Mouse (Mus musculus): Measurements from ENCODE around the gene Dusp16. TPM values are rescaled to one million over a fixed set of nuclear protein-coding genes. Genes with fewer than 3 reads are reported as not detected.
A peak's percentile ranks its signal among the peaks of the same experiment; 100 is the strongest.

The Dusp16 gene
- polyA plus RNA-seq, 1 experiment from 2014 or later, result 10.9 TPM

- Histone ChIP-seq H3K27ac (ENCODE audit: low read length) (no peak overlapping the region), H3K9me3 (ENCODE audit: control insufficient read depth, low read length) (no peaks in the 10 kb centered on the region), H3K9ac (ENCODE audit: low read length) (no peak overlapping the region), H3K27me3 (ENCODE audit: control insufficient read depth, insufficient read depth, low read depth, low read length) (no peaks in the 10 kb centered on the region), H3K36me3 (ENCODE audit: control insufficient read depth, insufficient read depth, low read length) (0 out of 2 replicates have a peak, but pooled peaks cover under 1% of the 10 kb centered on the region), H3K4me1 (replicated peaks; ENCODE audit: control insufficient read depth, insufficient read depth, low read length) (no peaks in the 10 kb centered on the region), H3K4me2 (ENCODE audit: low read depth, low read length) (no peak overlapping the region), H3K4me3 (ENCODE audit: low read length) (no peak overlapping the region)
- no peak for ATAC-seq (ENCODE audit: low read depth)
- WGBS, result 96% methylated on average over 4 of the region's 4 CpGs
Observed at GRCm38 (mm10) chr6:134753412-134753811, 39.0 kb downstream of the Dusp16 start.

- H3K9ac ChIP-seq (ENCODE audit: low read length), result no peak overlapping the region
- no peak for ATAC-seq (ENCODE audit: low read depth)
- no peak overlapping the region for H3K4me3 ChIP-seq (ENCODE audit: low read length)
- H3K4me1 ChIP-seq (replicated peaks; ENCODE audit: control insufficient read depth, insufficient read depth, low read length), result no peaks in the 10 kb centered on the region
- H3K9me3 ChIP-seq (ENCODE audit: control insufficient read depth, low read length), result no peaks in the 10 kb centered on the region
- H3K27me3 ChIP-seq (ENCODE audit: control insufficient read depth, insufficient read depth, low read depth, low read length), result no peaks in the 10 kb centered on the region
- H3K4me2 ChIP-seq (ENCODE audit: low read depth, low read length), result no peak overlapping the region
- 82% methylated on average over 5 of the region's 5 CpGs for WGBS
- H3K36me3 ChIP-seq (ENCODE audit: control insufficient read depth, insufficient read depth, low read length), result no peaks in the 10 kb centered on the region
- no peak overlapping the region for H3K27ac ChIP-seq (ENCODE audit: low read length)
Observed at GRCm38 (mm10) chr6:134751883-134752647, 40.4 kb downstream of the Dusp16 start.

GRCm38 (mm10) chr6:134751087-134751486, 41.3 kb downstream of the Dusp16 start:
- Histone ChIP-seq H3K4me1 (replicated peaks; ENCODE audit: control insufficient read depth, insufficient read depth, low read length) (no peaks in the 10 kb centered on the region), H3K27ac (ENCODE audit: low read length) (no peak overlapping the region), H3K9ac (ENCODE audit: low read length) (no peak overlapping the region), H3K4me2 (ENCODE audit: low read depth, low read length) (no peak overlapping the region), H3K4me3 (ENCODE audit: low read length) (no peak overlapping the region), H3K36me3 (ENCODE audit: control insufficient read depth, insufficient read depth, low read length) (no peaks in the 10 kb centered on the region), H3K9me3 (ENCODE audit: control insufficient read depth, low read length) (no peaks in the 10 kb centered on the region), H3K27me3 (ENCODE audit: control insufficient read depth, insufficient read depth, low read depth, low read length) (no peaks in the 10 kb centered on the region)
- WGBS, result 94% methylated on average over 4 of the region's 4 CpGs
- no peak for ATAC-seq (ENCODE audit: low read depth)

GRCm38 (mm10) chr6:134748126-134748525, 44.3 kb downstream of the Dusp16 start:
- no peaks in the 10 kb centered on the region for H3K36me3 ChIP-seq (ENCODE audit: control insufficient read depth, insufficient read depth, low read length)
- 65% methylated on average over 3 of the region's 3 CpGs for WGBS
- H3K27ac ChIP-seq (ENCODE audit: low read length), result no peak overlapping the region
- no peak overlapping the region for H3K9ac ChIP-seq (ENCODE audit: low read length)
- H3K9me3 ChIP-seq (ENCODE audit: control insufficient read depth, low read length), result no peaks in the 10 kb centered on the region
- no peak overlapping the region for H3K4me3 ChIP-seq (ENCODE audit: low read length)
- no peak overlapping the region for H3K4me2 ChIP-seq (ENCODE audit: low read depth, low read length)
- H3K27me3 ChIP-seq (ENCODE audit: control insufficient read depth, insufficient read depth, low read depth, low read length), result no peaks in the 10 kb centered on the region
- H3K4me1 ChIP-seq (replicated peaks; ENCODE audit: control insufficient read depth, insufficient read depth, low read length), result peaks cover 3% of the 10 kb centered on the region; the same call in 1 of the 2 replicates
- ATAC-seq (ENCODE audit: low read depth), result 0 out of 2 replicates have a peak, but pooled peaks have one; percentile 31

GRCm38 (mm10) chr6:134745876-134746275, 46.5 kb downstream of the Dusp16 start:
- Histone ChIP-seq H3K36me3 (ENCODE audit: control insufficient read depth, insufficient read depth, low read length) (no peaks in the 10 kb centered on the region), H3K4me1 (replicated peaks; ENCODE audit: control insufficient read depth, insufficient read depth, low read length) (peaks cover 3% of the 10 kb centered on the region; the same call in 1 of the 2 replicates), H3K4me3 (ENCODE audit: low read length) (no peak overlapping the region), H3K9me3 (ENCODE audit: control insufficient read depth, low read length) (no peaks in the 10 kb centered on the region), H3K9ac (ENCODE audit: low read length) (no peak overlapping the region), H3K27ac (ENCODE audit: low read length) (no peak overlapping the region), H3K4me2 (ENCODE audit: low read depth, low read length) (no peak overlapping the region), H3K27me3 (ENCODE audit: control insufficient read depth, insufficient read depth, low read depth, low read length) (no peaks in the 10 kb centered on the region)
- 70% methylated on average over 7 of the region's 7 CpGs for WGBS
- no peak for ATAC-seq (ENCODE audit: low read depth)

GRCm38 (mm10) chr6:134743568-134743967, 48.9 kb downstream of the Dusp16 start:
- Histone ChIP-seq H3K4me1 (replicated peaks; ENCODE audit: control insufficient read depth, insufficient read depth, low read length) (peaks cover 3% of the 10 kb centered on the region; the same call in 1 of the 2 replicates), H3K27ac (ENCODE audit: low read length) (no peak overlapping the region), H3K27me3 (ENCODE audit: control insufficient read depth, insufficient read depth, low read depth, low read length) (no peaks in the 10 kb centered on the region), H3K4me3 (ENCODE audit: low read length) (no peak overlapping the region), H3K9ac (ENCODE audit: low read length) (no peak overlapping the region), H3K9me3 (ENCODE audit: control insufficient read depth, low read length) (no peaks in the 10 kb centered on the region), H3K4me2 (ENCODE audit: low read depth, low read length) (no peak overlapping the region), H3K36me3 (ENCODE audit: control insufficient read depth, insufficient read depth, low read length) (peaks cover 5% of the 10 kb centered on the region; the same call in 1 of the 2 replicates)
- ATAC-seq (ENCODE audit: low read depth), result no peak

- ATAC-seq (ENCODE audit: low read depth), result no peak
- H3K27ac ChIP-seq (ENCODE audit: low read length), result no peak overlapping the region
- H3K9me3 ChIP-seq (ENCODE audit: control insufficient read depth, low read length), result peaks cover 3% of the 10 kb centered on the region; the same call in 1 of the 2 replicates
- 79% methylated on average over 3 of the region's 3 CpGs for WGBS
- H3K4me1 ChIP-seq (replicated peaks; ENCODE audit: control insufficient read depth, insufficient read depth, low read length), result no peaks in the 10 kb centered on the region
- no peaks in the 10 kb centered on the region for H3K27me3 ChIP-seq (ENCODE audit: control insufficient read depth, insufficient read depth, low read depth, low read length)
- H3K9ac ChIP-seq (ENCODE audit: low read length), result no peak overlapping the region
- no peak overlapping the region for H3K4me3 ChIP-seq (ENCODE audit: low read length)
- peaks cover 10% of the 10 kb centered on the region; the same call in 1 of the 2 replicates for H3K36me3 ChIP-seq (ENCODE audit: control insufficient read depth, insufficient read depth, low read length)
- no peak overlapping the region for H3K4me2 ChIP-seq (ENCODE audit: low read depth, low read length)
Observed at GRCm38 (mm10) chr6:134736853-134737252, 55.6 kb downstream of the Dusp16 start.

GRCm38 (mm10) chr6:134733800-134734221, 58.6 kb downstream of the Dusp16 start:
- no peaks in the 10 kb centered on the region for H3K27me3 ChIP-seq (ENCODE audit: control insufficient read depth, insufficient read depth, low read depth, low read length)
- no peak overlapping the region for H3K4me3 ChIP-seq (ENCODE audit: low read length)
- no peak overlapping the region for H3K27ac ChIP-seq (ENCODE audit: low read length)
- H3K4me2 ChIP-seq (ENCODE audit: low read depth, low read length), result no peak overlapping the region
- H3K9me3 ChIP-seq (ENCODE audit: control insufficient read depth, low read length), result peaks cover 3% of the 10 kb centered on the region; the same call in 1 of the 2 replicates
- no peak for ATAC-seq (ENCODE audit: low read depth)
- no peak overlapping the region for H3K9ac ChIP-seq (ENCODE audit: low read length)
- H3K36me3 ChIP-seq (ENCODE audit: control insufficient read depth, insufficient read depth, low read length), result peaks cover 7% of the 10 kb centered on the region; the same call in 1 of the 2 replicates
- WGBS, result 64% methylated on average over 5 of the region's 5 CpGs
- no peaks in the 10 kb centered on the region for H3K4me1 ChIP-seq (replicated peaks; ENCODE audit: control insufficient read depth, insufficient read depth, low read length)

GRCm38 (mm10) chr6:134732813-134733212, 59.6 kb downstream of the Dusp16 start:
- H3K4me1 ChIP-seq (replicated peaks; ENCODE audit: control insufficient read depth, insufficient read depth, low read length), result no peaks in the 10 kb centered on the region
- no peak overlapping the region for H3K4me3 ChIP-seq (ENCODE audit: low read length)
- H3K36me3 ChIP-seq (ENCODE audit: control insufficient read depth, insufficient read depth, low read length), result peaks cover 5% of the 10 kb centered on the region; the same call in 1 of the 2 replicates
- WGBS, result 85% methylated on average over 8 of the region's 8 CpGs
- H3K27ac ChIP-seq (ENCODE audit: low read length), result no peak overlapping the region
- H3K9ac ChIP-seq (ENCODE audit: low read length), result no peak overlapping the region
- peaks cover 3% of the 10 kb centered on the region; the same call in 1 of the 2 replicates for H3K9me3 ChIP-seq (ENCODE audit: control insufficient read depth, low read length)
- no peak for ATAC-seq (ENCODE audit: low read depth)
- H3K27me3 ChIP-seq (ENCODE audit: control insufficient read depth, insufficient read depth, low read depth, low read length), result no peaks in the 10 kb centered on the region
- no peak overlapping the region for H3K4me2 ChIP-seq (ENCODE audit: low read depth, low read length)
